Mouse (Mus musculus) liver, adult (tissue): Measurements from ENCODE around the gene Slc31a2.
A peak's percentile ranks its signal among the peaks of the same experiment; 100 is the strongest.

ENCODE experiments used
- GATA4 ChIP-seq: IDR thresholded peaks from 2 replicates; pipeline ENCODE4 v1.6.1; 2014; ENCODE audit warnings: mild to moderate bottlenecking, low read length; ENCODE audit not compliant: insufficient replicate concordance

Slc31a2 gene

GRCm38 (mm10) chr4:62297280-62298130 is 35.1 kb downstream of the Slc31a2 start:
- TF ChIP-seq GATA4, result no peak

DNA sequence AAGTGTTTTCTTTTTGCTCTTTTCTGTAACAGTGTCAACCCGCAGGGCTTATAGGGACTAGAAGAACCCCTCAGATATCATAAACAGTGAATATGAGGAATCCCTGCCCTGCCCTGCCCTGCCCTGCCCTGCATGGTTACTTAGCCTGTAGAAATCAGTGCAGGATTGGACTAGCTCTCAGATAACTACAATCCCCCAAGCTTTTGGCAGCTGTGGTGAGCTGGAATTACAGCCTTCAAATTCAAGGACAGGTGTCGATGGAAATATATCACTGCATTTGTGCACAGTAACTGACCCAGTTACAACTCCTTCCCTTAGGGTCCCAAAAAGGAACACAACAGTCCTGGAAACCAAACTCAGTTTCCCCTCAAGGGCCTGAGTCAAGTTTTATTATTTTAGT is 37.6 kb downstream of the Slc31a2 start:
- TF ChIP-seq GATA4, result no peak

GRCm38 (mm10) chr4:62302795-62303194 is 40.4 kb downstream of the Slc31a2 start:
- no peak for TF ChIP-seq GATA4

GRCm38 (mm10) chr4:62303288-62303687 is 40.9 kb downstream of the Slc31a2 start:
- TF ChIP-seq GATA4, result no peak

GRCm38 (mm10) chr4:62306301-62306700 is 43.9 kb downstream of the Slc31a2 start:
- TF ChIP-seq GATA4, result no peak

DNA sequence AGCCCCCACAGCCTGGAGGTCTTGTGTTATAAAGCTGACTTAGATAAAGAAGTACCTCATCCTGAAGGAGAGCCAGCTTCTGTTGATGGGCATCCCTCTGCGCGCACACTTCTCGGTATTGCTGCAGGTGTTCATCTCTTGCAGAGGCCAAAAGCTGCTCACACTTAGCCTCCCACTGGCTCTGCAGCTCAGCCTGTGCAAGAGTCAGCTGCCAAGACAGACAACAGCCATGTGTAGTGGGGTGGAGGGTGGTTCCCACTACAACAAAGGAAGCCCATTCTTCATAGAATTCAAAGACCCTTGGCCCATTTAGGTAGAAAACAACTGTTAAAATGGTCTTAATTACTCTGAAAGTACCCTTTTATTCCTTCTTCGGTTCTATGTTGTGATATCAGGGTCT is 44.5 kb downstream of the Slc31a2 start:
- no peak for TF ChIP-seq GATA4

DNA sequence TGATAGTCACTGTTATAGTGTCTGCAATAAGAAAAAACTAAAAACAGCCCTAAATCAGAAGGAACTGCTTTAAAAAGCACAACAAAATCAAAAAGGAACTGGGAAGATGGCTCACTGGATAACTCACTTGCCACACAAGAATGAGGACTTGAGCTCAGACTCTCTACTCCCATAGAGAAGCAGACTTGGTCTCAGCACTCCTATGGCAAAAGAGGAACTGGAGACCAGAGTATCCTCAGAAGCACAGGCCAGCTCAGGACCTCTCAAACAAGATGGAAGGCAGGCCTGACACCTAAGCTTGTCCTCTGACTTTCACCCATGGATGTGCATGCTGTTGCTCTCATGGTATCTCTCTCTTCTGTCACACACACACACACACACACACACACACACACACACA is 46.0 kb downstream of the Slc31a2 start:
- no peak for TF ChIP-seq GATA4

DNA sequence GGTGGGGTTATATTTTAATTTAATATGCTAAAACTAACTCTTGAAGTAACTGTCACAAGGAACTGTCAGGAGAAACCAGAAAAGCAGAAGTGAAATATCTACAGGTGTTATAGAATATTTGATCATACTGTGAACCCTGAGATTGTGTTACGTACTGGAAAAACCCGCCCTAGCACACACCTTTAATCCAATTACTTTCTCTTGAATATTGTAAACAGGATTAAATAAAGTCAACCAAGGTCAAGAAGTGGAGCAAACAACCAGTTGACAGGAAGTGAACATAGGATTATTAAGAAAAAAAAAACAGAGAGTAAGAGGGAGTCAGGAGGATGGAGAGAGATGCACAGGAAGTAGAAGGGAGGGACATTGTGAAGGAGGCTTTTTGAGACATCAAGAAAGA is 50.5 kb downstream of the Slc31a2 start:
- no peak for TF ChIP-seq GATA4

- peak; percentile 46; the same call in 1 of the 2 replicates for TF ChIP-seq GATA4
Measured at GRCm38 (mm10) chr4:62313641-62314211, 51.4 kb downstream of the Slc31a2 start.

DNA sequence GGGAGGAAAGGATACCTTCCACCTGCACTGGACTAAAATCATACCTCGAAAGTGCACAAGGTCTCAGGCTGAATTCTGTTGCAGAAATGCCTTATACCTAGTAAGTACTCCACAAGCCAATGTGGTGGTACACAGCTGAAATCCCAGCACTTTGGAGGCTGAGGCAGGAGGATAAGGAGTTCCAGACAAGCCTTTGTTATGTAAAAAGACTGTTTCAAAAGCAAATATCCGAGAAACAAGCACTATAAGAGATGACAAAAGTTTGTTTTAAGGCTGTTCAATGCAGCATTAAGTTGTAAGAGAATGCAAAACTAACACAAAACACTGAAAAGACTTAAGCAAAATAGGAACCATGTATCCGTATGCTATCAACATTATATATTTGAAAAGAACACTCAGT is 52.2 kb downstream of the Slc31a2 start:
- no peak for TF ChIP-seq GATA4

GRCm38 (mm10) chr4:62316456-62316855 is 54.1 kb downstream of the Slc31a2 start:
- TF ChIP-seq GATA4, result no peak

GRCm38 (mm10) chr4:62318294-62318693 is 55.9 kb downstream of the Slc31a2 start:
- TF ChIP-seq GATA4, result no peak

GRCm38 (mm10) chr4:62322684-62323083 is 60.3 kb downstream of the Slc31a2 start:
- TF ChIP-seq GATA4, result no peak

DNA sequence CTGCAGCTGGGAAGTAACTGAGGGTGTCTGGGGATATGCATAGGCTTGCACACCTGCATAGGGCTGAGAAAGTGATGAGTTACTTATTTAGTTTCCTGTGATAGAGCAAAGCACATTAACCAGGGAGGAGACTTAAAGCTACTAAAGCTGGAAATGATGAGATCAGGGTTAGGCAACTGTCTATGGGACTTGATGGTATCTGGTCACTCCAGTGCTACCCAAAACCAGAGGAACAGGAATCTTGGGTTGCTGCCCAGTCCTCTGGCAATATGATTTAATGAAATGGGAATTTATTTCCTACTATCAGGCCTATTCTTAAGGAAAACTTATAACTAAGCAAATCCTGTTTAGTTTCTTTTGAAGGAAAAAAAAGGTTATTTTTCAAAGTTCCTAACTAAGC is 63.7 kb downstream of the Slc31a2 start:
- no peak for TF ChIP-seq GATA4

GRCm38 (mm10) chr4:62328941-62329660 is 66.7 kb downstream of the Slc31a2 start:
- no peak for TF ChIP-seq GATA4

DNA sequence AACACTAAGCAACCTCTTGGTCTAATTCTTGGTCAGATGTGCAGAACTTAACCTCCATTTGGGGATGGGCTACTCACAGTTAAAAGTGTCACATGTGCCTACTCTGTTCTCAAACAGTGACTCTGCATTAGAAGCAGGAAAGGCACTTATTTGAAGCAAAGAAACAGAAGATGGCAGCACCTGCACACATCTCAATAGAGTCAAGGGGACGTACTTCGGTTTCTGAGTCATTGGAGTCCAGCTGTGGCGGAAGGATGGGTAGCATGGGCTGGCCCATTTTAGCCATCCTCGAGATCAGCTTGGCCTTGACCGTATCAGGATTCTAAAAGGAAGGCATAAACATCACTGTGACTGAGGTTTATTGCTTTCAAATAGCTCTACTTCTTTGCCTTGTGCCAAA is 69.6 kb downstream of the Slc31a2 start:
- no peak for TF ChIP-seq GATA4
